Mouse (Mus musculus) layer of hippocampus, postnatal 36 days (tissue): Measurements from ENCODE around the gene Zfp691. TPM values are rescaled to one million over a fixed set of nuclear protein-coding genes. Genes with fewer than 3 reads are reported as not detected.

Experiments used
- DNase-seq, 2 experiments: peaks; one replicate each; pipeline ENCODE4 v3.0.0; 2022
- total RNA-seq, 2 experiments: library from RNA; stranded (reverse); gene quantifications; 2 replicates each; pipeline ENCODE4 v1.2.3; 2021

Gene Zfp691
- total RNA-seq = 1 to 10 TPM; 6.7 to 8.2 TPM

DNA sequence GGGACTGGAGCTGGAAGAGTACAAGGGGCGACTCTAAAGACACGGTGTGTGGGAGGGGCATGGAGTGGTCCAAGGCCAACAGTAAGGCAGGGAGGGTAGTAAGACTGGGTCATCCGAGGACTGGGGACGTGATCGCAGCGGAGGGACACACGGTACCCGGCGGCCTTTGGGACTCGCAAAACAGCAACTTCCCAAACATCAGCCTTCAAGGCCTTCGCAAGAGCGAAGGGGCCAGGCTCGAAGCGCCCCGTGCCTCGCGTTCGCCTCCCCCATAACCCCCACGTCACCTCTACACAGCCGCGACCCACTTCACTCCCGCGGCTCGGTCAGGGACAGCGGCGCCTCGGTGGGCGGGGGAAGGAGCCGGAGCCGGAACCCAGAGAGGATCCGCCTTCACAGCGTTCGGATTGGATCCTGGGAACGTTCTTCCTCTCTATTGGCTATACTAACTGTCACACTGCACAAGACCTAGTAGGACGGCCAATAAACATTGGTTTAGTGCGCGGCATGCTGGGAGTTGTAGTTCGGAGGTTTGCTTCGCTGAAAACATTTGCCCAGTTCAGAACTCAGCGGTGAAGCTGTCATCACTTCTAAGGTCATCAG lies at the start of gene Zfp691:
Gene Zfp691 (minus strand): TSS at position 345 of the 603 bp plus-strand sequence.
- DNase-seq = peak; percentile 92

DNA sequence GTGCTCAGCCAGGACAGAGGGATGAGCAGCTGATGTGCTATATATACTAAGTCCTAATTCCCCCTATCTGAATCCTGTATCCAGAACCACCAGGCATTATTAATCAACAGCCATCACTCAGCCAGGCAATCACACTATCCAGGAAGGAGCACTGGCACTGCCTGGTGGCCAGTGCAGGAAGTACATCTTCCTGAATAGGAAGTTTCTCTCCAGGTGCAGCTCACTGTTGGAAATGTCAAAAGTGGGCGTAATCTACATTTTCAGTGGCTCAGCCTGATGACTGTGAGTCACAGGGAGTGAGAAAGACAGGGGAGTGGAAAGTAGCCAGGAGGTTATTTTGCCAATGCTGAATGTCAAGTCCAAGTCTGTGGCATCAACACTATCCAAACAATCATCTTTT lies 49.7 kb upstream of the Zfp691 start:
- DNase-seq = no peak

DNA sequence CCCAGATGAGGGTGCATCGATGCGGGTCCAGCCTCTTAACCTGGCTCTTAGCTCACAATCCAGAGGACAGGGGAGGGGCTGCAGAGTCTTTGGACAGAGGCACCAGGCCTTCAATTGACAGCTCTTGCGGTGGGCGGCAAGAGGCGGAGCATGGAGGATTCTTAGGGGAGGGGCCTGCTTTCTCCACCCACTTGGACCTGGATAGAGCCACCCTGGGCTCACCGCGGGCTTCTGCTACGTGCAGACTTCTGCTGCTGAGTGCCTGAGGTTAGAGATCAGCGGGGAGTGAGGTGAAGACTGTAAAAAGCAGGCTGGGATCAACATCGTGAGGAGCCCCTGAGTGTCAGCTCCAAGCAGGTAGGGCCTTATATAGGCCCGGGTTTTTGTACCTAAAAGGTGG lies 44.2 kb upstream of the Zfp691 start, which contains the start of gene Tmem269:
Gene Tmem269 (minus strand): TSS at position 49 of the 400 bp plus-strand sequence.
- no peak for DNase-seq

DNA sequence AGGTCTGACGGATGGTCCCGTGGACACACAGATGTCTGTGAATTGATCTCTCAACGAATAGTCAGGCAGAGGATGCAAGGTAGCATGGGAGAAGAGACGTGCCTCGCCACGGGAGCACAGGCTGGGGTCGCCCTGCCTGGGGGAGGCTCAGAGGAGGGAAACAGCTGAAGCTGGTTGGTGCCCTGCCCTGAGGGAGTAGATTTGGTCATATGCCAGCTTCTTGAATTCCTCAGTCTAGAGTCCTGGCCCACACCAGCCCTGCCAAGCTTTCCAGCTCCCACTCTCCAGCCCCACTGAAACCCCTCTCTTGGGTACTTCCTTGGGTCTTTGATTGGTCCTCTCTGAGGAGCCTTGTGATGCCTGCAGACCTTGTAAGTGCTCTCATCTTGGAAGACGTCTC lies 42.7 kb upstream of the Zfp691 start:
- no peak for DNase-seq

DNA sequence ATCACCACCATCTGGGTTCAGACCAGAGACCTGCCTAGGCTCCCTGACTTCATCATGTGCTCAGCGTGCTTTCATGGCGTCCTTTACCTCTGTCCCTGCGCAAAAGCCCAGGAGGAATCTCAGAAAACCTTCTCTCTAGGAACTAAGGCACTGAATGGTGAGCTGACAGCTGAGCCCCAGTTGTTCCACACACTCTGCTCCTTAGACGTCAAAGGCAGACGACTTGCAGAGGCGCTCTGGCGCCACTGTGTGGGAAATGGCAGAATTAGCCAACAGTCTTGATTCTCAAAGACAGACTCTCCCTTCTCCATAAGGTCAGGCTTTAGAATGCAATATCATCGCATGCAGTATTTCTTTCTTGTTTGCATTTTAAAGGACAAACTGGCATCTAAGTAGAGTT lies 30.7 kb upstream of the Zfp691 start:
- peak; percentile 37 to 52 for DNase-seq

DNA sequence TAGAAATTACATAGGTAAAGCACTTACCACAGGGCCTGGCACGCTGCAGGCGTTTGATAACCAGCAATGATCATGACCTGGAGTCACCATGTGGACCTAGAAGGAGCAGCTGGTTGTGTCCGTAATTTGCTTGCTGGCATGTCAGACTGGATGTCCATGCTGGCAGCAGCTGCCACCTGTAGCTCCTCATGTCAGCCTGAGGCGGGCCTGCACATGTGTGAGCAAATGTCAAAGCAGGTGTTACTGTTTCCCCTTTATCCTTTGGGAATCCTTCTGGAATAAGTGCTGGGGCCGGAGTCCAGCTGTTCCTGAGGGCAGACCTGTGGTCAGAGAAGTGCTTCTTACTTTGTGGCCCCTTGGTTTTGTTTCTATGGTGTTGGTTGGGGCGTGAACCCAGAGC lies 24.1 kb upstream of the Zfp691 start:
- DNase-seq = no peak

DNA sequence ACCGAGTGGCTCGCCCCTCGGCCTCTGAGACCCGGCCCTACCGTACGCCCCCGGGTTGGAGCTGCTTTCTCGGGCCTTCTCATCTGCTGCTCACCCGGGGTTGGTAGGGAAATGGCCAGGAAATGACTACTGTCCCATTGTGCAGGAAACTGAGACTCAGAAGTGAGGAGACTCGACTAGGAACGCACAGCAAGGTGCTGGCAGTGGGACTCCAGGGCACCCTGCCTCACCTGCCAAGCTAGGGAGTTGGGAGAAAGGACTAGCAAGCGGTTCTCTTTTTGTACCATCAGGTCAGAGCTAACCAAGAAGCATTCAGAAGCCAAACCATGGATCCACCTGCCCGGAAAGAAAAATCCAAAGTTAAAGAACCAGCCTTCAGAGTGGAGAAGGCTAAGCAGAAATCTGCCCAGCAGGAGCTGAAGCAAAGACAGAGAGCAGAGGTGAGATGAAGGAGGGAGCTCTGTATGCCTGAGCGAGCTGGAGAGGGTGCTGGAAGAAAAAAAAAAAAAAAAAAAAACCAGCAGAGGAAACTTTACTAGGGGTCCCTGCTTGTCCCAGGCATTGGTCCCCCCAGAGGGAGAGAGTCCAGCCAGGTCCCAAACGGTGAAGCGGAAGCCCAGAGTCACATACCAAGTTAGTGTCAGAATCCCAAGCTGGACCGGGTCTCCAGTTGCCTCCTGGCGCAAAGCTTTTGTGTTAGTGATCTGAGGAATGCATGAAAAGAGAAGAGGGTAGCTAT lies 21.8 kb upstream of the Zfp691 start:
- DNase-seq = no peak

DNA sequence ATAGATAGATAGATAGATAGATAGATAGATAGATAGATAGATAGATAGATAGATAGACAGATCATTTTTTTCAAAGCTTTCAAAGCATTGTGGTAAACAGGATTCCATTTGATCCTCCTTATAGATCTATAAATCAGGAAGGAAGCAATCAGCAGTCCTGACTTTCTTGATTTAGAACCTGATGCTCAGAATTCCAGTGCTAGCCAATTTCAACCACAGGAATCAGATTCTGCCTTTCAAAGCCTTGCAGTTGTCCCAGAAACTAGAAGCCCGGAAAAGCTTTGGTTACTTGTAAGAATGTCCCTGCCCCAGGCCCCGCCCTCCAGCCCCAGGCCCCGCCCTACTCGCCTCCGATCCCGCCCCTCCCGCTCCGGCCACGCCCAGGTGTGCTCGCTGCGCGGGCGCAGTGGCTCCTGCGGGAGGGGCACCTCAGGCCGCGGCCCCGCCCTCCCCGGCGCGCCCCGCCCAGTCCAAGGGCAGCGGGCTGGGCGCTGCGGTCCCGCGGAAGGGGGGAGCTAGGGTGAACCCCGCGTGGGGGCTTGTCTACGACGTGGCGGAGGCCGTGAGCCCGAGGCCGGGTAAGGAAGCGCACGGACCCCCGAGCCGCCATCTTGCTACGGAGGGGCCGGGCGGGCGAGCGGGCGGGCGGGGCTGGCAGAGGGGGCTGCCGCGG lies 21.1 kb upstream of the Zfp691 start, which contains the start of gene Svbp:
Gene Svbp (plus strand): TSS at position 398 of the 673 bp plus-strand sequence.
- peak; percentile 79 to 82 for DNase-seq

DNA sequence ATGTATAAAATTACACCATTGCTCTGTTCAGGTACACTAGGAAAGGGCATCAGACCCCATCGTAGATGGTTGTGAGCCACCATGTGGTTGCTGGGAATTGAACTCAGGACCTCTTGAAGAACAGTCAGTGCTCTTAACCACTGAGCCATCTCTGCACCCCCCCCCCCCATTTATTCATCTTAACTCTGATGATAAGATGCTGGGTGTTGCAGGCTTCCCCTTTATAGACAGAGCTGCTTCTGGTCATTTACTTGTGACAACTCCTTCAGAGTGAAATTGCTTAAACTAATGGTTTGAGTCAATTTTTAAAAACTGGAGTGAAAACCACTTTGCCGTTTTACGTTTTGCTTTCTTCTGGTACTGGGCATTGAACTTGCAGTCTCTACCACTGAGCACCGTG lies 18.8 kb upstream of the Zfp691 start:
- DNase-seq = no peak

DNA sequence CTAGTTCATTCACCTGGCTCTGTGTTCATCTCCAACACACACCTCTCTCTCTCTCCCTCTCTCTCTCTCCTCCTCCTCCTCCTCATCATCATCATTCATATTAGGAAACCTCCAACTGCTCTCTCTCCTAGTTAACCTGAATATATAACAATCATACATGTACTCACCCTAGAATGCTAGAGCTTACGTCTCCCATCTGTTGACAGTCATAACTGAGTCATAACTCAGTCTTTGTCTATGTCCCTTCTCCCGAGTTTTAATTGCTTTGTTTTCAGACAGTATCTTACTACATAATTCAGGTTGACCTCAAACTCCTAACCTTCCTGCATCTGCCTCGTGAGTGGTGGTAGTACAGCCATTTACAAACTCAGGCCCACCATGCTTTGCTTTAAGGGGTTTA lies 17.3 kb upstream of the Zfp691 start:
- DNase-seq = no peak

DNA sequence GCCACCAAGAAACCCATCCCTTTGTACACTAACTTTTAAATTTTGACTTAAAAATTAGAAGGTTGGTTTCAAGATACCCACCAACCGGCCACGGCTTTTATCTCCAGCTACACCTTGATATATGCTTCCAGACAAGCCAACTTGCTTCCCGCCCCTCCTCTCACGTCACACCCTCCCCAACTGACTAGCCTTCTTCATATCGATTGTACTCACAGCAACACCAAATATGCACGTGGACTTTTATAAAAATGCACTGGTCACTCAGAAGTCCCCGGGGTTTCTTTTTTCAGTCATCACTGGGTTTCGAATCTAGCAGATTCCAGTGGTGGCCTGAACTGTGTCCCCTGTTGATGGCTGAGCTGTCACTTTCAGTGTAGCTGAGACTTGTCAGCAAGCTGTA lies 16.6 kb upstream of the Zfp691 start:
- no peak for DNase-seq

DNA sequence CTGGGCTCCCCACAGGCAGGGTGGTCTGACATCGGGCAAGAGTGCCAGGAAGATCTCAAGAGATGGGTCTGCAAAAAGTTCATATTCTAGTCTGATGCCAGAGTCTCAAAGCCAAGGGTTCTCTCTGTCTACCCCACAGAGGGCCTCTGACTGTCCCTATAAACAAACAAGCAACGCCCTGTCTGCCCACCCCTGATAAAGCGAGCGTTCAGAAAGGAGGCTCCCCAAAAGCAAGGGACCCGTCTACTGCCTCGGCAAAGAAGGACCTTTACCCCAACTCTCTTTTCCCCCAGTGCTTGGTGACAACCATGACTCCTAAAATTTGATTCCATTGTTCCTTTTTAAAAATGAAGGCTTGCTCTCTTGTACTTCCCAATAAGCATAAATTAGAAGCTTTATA lies 15.9 kb upstream of the Zfp691 start, which contains the start of gene Ermap:
Gene Ermap (minus strand): TSS at position 148 of the 400 bp plus-strand sequence.
- DNase-seq = no peak

DNA sequence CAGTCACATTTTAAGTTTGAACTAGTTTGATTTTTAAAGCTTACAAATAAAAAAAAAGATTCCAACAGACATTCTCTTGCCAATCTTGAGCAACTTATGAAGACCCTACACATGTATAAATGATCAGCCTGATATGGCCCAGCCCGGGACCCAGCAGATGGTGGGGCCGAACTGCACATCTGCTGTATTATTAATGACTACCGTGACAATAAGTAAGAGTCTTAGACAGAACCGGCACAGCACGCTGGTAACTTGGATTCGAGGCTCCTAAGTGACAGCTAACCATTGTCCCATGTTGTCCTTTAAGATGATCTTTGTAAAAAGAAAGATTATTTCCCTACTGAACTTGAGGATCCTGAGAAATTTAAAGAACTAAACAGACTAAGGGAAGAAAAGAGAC lies 15.4 kb upstream of the Zfp691 start:
- DNase-seq = no peak

DNA sequence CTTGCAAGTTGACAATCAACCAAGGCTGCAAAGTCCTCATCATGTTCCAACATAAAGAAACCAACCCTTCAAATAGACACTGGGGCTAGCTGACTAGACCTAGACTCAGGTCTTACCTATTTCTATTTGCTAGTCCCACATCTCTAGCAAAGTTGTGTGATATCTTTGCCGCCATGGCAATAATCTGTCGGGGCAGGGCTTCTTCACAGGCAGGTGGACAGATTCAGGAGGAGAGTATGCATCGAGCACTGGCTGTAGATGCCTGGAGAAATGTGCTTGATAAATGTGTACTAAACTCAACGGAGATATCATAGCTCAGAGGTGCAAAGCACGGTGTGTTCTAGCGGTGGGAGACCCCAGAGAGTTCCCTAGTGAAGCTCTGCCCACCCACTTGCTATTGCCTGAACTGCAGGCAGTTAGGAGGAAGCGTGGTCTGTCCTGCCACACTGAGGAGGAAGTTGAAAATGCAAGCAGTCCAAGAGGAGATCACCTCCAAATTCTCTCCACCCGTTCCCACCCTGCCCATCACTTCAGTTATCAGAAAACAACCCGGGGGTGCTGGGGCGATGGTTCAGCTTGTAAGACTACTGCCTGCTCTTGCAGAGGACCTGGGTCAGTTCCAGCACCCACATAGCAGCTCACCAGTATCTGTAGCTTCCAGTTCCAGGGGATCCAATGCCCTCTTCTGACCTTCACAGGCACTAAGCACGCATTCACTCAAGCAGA lies 14.2 kb upstream of the Zfp691 start:
- DNase-seq = no peak

DNA sequence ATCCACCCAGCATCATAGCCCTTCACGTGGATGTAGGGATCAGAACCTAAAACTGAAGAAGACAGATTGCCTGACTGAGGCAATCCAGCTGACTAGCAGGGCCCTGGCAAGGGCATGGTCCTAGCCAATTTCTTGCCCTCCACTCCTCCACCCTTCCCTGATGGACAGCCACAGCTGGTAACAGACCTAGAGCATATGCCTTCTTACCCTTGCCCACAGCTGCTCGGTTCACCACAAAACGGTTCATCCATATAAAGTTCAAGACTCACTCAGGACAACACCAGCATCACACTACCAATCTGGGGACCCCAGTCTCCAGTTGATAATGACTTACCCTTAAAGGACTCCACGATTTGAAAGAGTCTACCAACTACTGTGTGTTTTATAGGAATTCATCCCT lies 11.8 kb upstream of the Zfp691 start:
- no peak for DNase-seq

DNA sequence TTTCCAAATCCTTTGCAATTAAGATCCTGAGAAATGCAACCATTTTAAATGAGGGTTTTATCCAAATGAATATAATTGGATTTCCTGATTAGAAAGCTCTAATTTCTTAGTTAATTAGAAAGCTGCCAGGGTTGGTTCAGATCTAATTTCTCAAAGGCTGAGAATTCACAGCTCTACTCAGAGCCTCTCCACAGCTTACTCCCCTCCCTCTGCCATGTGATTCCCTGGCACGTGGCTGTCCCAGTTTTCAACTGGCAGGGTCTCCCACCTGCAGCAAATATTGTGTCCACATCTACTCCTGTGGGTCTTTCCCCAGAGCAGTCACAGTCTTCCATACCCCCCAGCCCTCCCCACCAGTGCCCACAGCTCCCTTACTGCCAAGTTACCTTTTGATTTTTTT lies 9.5 kb upstream of the Zfp691 start:
- no peak for DNase-seq

DNA sequence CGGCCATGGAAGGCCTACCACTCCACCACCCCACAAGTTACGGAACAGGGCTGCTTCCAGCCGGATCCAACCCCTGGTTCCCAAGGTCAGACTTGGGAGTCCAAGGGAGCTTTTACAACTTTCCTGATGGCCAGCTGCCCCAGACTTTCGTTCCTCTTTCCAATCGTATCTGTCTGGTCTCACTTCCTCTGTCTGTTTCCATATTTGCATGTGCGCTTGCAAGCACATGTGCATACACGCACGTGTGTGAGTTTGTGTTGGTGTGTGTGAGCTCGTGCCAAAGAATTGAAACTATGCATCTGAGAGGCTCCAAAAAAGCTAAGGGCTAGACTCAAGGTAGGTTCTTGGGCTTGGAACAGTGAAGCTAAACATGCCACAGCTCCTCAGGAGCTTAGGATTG lies 7.5 kb upstream of the Zfp691 start:
- DNase-seq = no peak

DNA sequence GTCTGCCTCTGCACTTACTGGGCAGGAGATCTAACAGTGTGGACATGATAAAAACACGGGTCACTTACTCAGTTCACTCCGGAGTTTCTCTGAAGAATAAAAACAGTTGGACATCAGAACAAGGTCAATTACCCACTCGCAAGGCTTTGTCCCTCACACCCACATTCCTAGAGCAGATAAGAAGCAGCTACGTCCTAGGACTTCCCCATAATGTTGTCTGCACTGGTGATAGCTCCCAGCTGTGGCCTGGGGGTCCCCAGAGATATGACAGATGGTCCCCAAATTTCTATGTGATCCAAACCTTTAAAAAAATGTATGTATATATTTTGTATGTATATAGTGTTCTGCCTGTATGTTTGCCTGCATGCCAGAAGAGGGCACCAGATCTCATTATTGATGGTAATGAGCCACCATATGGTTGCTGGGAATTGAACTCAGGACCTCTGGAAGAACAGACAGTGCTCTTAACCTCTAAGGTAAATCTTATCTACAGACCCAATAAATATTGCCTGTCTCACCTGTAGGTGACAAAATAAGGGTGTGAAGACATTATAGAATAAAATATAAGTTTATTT lies 6.2 kb upstream of the Zfp691 start:
- DNase-seq = no peak

DNA sequence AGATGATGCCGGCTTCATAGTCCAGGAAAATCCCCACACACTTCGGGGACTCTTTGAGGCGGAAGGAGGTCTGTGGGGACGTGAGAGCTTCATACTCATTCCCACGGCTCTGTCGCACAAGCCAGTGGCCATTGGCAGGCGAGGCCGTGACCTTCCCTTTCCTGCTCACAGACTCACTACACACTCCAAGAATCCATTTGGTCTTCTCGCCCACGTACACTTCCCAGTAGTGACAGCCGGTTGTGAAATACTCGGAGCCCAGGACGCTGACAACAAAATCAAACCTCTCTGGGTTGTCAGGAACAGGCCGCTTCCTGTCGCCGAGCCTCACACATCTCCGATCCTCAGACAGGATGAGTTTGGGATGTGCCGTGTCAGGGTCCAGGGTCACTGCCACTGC lies 4.3 kb upstream of the Zfp691 start:
- no peak for DNase-seq

DNA sequence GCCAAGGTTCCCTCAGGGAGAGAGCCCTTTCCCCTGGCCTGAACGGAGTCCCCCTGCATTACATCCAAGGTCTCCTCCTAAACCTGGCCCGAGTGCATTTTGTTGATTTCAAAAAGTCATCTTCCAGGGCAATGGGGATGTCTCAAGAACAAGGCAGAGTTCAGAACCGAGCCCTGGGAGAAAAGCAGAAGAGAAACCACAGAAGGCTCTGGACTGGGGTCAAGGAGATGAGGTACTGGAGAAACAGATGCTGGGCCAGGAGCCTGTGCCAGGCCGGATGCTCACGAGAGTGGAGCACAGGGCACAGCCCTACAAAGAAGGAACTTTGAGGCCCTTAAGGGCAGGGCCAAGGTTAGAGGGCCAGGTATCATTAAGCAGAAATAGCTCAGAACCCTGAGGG lies 3.7 kb upstream of the Zfp691 start:
- DNase-seq = peak in 1 of 2 experiments; percentile 16

DNA sequence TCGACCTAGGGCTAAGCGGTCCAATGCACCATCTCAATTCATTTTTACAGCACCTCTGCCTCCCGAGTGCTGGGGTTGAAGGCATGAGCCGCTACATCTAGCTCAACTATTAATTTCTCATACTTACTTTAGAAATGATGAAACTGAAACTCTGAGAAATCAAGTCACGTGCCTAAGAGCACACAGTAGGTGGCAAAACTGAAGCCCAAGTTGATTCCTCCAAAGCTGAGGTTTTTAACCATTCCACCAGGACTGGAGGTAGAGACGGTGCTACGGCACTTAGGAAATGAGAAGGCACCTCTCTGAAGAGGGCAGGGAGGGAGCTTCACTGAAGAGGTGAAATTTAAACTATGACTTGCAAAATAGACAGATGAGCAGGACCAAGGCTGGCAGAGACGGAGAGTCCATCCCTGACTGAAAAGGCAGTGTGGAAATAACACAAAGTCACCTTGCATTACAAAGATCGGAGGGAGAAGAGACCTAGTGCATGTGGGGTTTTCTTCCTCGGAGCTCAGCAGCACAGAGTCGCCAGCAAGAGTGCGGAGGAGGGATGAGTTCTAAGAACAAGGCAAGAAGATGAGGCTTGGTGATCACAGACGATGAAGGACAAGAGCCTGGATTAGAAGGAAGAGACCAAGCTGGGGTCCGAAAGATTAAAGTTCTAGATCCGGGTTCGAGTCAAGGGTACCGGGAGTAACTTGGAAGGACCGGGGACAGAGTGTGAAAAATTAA lies 910 bp downstream of the Zfp691 start:
- DNase-seq = no peak

DNA sequence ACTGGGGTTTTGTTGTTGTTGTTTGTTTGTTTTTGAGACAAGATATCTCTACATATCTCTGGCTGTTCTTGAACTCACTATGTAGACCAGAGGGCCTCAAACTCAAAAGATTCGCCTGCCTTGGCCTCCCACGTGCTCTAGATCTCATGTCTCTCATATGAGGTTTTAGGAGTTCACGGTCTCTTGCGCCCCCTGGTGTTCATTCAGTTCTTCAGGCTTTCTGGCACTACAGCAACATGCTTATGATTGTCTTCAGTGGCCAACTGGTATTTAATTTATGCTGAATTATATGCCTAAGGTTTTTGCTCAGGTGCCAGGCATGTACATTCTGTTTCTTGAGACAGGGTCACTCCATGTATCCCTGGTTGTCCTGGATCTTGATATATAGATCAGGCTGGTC lies 6.3 kb downstream of the Zfp691 start:
- DNase-seq = peak; percentile 69 to 76
